Mouse (Mus musculus) left cerebral cortex, postnatal 25 days (tissue): ENCODE measurements around the gene Glul. TPM values are rescaled to one million over a fixed set of nuclear protein-coding genes. Genes with fewer than 3 reads are reported as not detected.
"Not testable (repeated sequence)": the region's sequence is repeated elsewhere in the genome, so short reads cannot be mapped to it uniquely, and the experiment has no call there.

Experiments
- DNase-seq, 2 experiments: peaks; one replicate each; pipeline ENCODE4 v3.0.0; 2022; ENCODE audit warnings: low spot score in 2 of 2, mixed read lengths in 1 of 2
- intact Hi-C: fragments of 180-260 bp; cut with DNase I; formaldehyde crosslinking; loops from one replicate; pipeline ENCODE4 v1.15.1; 2025
- total RNA-seq, 2 experiments: library from RNA; stranded (reverse); gene quantifications; 2 replicates each; pipeline ENCODE4 v1.2.3; 2021

Gene Glul
- total RNA-seq, result 1,000 to 10,000 TPM; 1,850 to 1,886 TPM

GRCm38 (mm10) chr1:153899731-153900380, at the start of gene Glul, which contains the start of gene Teddm2:
Gene Glul (plus strand): TSS chr1:153899944.
Gene Teddm2 (minus strand): TSS chr1:153900228.
- DNase-seq, result peak; percentile 94 to 97
- intact Hi-C loops, result loop anchor here (1.0 to 10.0 kb wide), 4 partner anchors 132 to 827 kb away; no protein-coding TSS in a partner anchor

GRCm38 (mm10) chr1:153852696-153853095, 47.0 kb upstream of the Glul start:
- intact Hi-C loops, DNase-seq: not testable (repeated sequence)

- DNase-seq, result no peak
- intact Hi-C loops, result no loop called here
These were observed 43.8 kb upstream of the Glul start for GRCm38 (mm10) chr1:153855946-153856345.

GRCm38 (mm10) chr1:153874045-153874444, 25.7 kb upstream of the Glul start, which contains the start of gene Teddm1b:
Gene Teddm1b (plus strand): TSS chr1:153874345.
- intact Hi-C loops, result no loop called here
- DNase-seq, result no peak

- intact Hi-C loops, DNase-seq: not testable (repeated sequence)
These were observed 19.4 kb upstream of the Glul start for GRCm38 (mm10) chr1:153880391-153880790.

GRCm38 (mm10) chr1:153886024-153886633, 13.6 kb upstream of the Glul start:
- no peak for DNase-seq
- intact Hi-C loops, result no loop called here

- DNase-seq, result no peak
- intact Hi-C loops, result loop anchor here (10.0 kb wide), 1 partner anchor 375 kb away; no protein-coding TSS in a partner anchor
These were observed 9.6 kb upstream of the Glul start for GRCm38 (mm10) chr1:153890121-153890520.

GRCm38 (mm10) chr1:153891442-153891841, 8.3 kb upstream of the Glul start, which contains the start of gene Teddm1a:
Gene Teddm1a (plus strand): TSS chr1:153891742.
- intact Hi-C loops, result loop anchor here (10.0 kb wide), 1 partner anchor 373 kb away; no protein-coding TSS in a partner anchor
- DNase-seq, result no peak

- intact Hi-C loops, result loop anchor here (10.0 kb wide), 1 partner anchor 371 kb away; no protein-coding TSS in a partner anchor
- no peak for DNase-seq
These were observed 6.0 kb upstream of the Glul start for GRCm38 (mm10) chr1:153893746-153894145.

GRCm38 (mm10) chr1:153894201-153894893, 5.4 kb upstream of the Glul start:
- peak in 1 of 2 experiments; percentile 40 for DNase-seq
- intact Hi-C loops, result loop anchor here (10.0 kb wide), 1 partner anchor 370 kb away; no protein-coding TSS in a partner anchor

- intact Hi-C loops, result loop anchor here (1.0 to 10.0 kb wide), 5 partner anchors 137 to 832 kb away; no protein-coding TSS in a partner anchor
- DNase-seq, result peak; percentile 82 to 92
These were observed 4.8 kb upstream of the Glul start for GRCm38 (mm10) chr1:153894979-153895378.

- intact Hi-C loops, result loop anchor here (5.0 to 10.0 kb wide), 2 partner anchors 368 to 830 kb away; no protein-coding TSS in a partner anchor
These were observed 2.5 kb upstream of the Glul start for GRCm38 (mm10) chr1:153897196-153897595.

GRCm38 (mm10) chr1:153898989-153899730, 584 bp upstream of the Glul start:
- intact Hi-C loops, result loop anchor here (5.0 to 10.0 kb wide), 2 partner anchors 366 to 828 kb away; no protein-coding TSS in a partner anchor
- peak in 1 of 2 experiments; percentile 38 for DNase-seq

More at GRCm38 (mm10) chr1:153897196-153897595, 2.5 kb upstream of the Glul start:
- no peak for DNase-seq

- intact Hi-C loops, result loop anchor here (1.0 kb wide), 2 partner anchors 132 to 218 kb away; no protein-coding TSS in a partner anchor
- peak; percentile 39 to 57 for DNase-seq
These were observed 637 bp downstream of the Glul start for GRCm38 (mm10) chr1:153900381-153900780.

GRCm38 (mm10) chr1:153900860-153901730, 1.4 kb downstream of the Glul start:
- no peak for DNase-seq
- intact Hi-C loops, result loop anchor here (1.0 kb wide), 2 partner anchors 131 to 217 kb away; no protein-coding TSS in a partner anchor

GRCm38 (mm10) chr1:153903006-153903405, 3.3 kb downstream of the Glul start:
- no peak for DNase-seq
- intact Hi-C loops, result no loop called here

- DNase-seq, result peak in 1 of 2 experiments; percentile 43
- intact Hi-C loops, result no loop called here
These were observed 4.5 kb downstream of the Glul start for GRCm38 (mm10) chr1:153904236-153904635.

GRCm38 (mm10) chr1:153905884-153906283, 6.1 kb downstream of the Glul start:
- intact Hi-C loops, result no loop called here
- no peak for DNase-seq
